Mouse (Mus musculus) embryo, embryonic 11.5 days (tissue): ENCODE results near the gene Snx29.
"Not testable (repeated sequence)": the region's sequence is repeated elsewhere in the genome, so short reads cannot be mapped to it uniquely, and the experiment has no call there.

Experiments used
- DNase-seq: peaks from one replicate; pipeline ENCODE4 v3.0.0-alpha.2; 2012; ENCODE audit warnings: low read depth, low spot score

Gene Snx29

DNA sequence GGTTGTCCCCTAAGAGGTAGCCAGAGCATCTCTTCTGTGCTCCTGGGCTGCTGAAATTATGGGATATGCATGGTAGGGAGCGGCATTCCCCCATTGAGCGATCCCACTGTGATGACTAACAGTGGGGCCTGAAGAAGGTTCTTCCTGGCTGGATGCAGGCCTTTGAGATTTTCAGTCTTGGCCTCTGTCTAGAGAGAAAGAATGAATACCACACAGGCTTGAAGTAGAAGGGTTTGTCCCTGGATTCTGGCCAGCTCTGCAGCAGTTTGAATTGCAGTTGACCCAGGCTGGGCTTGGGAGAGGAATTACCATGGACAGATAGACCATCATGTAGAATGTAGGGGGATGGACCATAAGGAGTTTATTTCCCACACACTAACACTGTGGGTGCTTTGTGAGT lies 159.5 kb downstream of the Snx29 start:
- no peak for DNase-seq

GRCm38 (mm10) chr16:11494895-11495294 lies 172.2 kb downstream of the Snx29 start:
- no peak for DNase-seq

- no peak for DNase-seq
These were observed 173.4 kb downstream of the Snx29 start for GRCm38 (mm10) chr16:11495923-11496616.

- no peak for DNase-seq
These were observed 174.0 kb downstream of the Snx29 start for GRCm38 (mm10) chr16:11496721-11497120.

- no peak for DNase-seq
These were observed 177.4 kb downstream of the Snx29 start for GRCm38 (mm10) chr16:11500061-11500460.

DNA sequence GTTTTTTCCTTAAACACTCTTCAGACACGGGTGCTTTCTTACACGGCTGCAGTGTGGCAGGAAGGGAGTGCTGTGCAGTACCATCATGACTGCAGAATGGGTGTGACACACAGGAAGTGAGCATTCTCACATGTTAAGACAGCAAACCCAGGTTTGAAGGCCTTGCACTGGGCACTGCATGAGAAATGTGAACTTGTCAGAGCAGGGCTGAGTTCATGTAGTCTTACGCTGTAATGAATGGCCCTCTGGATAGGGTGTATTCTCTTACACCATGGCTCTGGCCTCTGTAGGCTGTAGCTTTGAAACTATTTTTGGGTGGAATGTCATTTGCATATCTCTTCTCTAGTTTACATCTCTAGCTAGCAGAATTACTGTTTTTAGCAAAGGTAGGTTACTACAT lies 178.4 kb downstream of the Snx29 start:
- DNase-seq, result no peak

DNA sequence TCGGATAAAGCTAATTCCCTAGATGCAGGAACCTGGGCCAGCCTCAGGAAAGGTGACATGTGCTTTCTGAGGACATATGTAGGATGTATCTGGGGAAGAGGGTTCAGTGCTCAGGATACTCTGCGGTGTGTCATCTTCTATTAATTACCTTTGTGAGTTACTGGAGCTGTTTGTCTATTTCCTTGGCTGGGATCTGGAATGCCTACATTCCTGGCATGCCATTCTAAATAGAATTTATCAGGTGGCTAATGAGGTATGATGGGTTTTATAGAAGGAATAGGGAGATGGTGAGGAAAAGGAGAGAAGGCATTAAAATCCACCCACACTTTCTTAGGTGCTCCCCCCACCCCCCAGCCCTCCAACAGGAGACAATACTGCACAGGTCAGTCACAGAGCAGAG lies 178.9 kb downstream of the Snx29 start:
- DNase-seq, result no peak

- no peak for DNase-seq
These were observed 182.2 kb downstream of the Snx29 start for GRCm38 (mm10) chr16:11504666-11505491.

- DNase-seq, result no peak
These were observed 182.9 kb downstream of the Snx29 start for GRCm38 (mm10) chr16:11505492-11506176.

DNA sequence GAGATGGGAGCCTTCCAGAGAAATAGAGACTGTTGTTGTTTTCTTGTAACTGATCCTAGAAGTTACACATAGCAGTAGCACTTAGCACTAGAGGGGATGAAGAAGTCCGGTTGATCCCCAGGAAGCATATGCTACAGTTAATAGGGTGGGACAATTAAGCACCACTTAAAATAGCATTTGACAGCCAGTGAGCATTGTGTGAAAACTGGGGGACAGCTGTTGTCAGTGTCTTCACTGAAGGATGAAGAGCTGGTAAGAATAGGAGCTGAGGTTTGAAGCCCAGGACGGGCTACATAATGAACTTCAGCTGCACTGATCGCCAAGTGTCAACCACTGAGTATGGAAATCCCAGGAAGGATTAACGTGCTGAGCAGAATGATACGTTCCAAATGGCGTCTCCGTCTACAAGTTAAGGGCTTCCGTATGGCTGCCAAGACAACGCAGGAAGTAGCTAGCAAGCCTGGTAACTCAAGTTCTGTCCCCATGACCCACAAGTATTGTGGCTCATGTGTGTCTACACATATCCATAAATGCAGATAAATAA lies 184.6 kb downstream of the Snx29 start:
- no peak for DNase-seq

DNA sequence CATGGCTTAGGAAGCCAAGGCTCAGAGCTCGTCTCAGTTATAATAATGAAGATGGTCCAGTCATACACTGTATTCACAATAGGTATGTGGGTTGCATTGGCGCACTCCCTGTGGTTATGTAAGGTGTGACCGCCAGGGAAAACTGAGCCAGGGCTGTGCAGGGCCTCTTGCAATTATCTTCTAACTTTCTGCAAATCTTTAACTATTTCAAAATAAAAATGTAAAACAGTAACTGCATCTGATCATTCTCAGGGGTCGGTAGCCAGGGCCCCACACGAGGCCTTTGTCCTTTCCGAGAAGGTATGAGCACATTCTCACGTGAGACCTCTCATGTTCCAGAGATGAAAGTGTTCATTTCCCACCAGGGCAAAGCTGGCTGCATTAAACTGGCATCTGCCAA lies 185.6 kb downstream of the Snx29 start:
- DNase-seq, result no peak

GRCm38 (mm10) chr16:11510416-11510815 lies 187.7 kb downstream of the Snx29 start:
- no peak for DNase-seq

GRCm38 (mm10) chr16:11510854-11511253 lies 188.1 kb downstream of the Snx29 start:
- DNase-seq, result no peak

GRCm38 (mm10) chr16:11511696-11512095 lies 189.0 kb downstream of the Snx29 start:
- DNase-seq, result not testable (repeated sequence)

DNA sequence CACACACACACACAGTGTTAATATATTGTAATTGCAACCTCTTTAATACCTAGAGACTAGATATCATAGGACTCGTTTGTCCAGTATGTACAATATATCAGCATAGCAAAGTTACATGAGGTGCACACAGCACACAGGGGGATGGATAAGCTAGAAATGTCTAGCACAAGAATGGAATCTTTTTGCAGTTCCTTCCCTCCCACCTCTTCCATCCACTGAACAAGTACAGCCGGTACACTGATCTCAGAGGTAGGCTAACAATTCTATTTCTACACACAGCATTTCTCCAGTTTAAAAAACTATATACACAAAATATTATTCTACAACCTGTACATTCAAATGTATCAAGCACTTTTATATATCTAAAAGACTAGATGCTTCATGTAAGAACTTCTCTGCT lies 194.0 kb downstream of the Snx29 start:
- no peak for DNase-seq

DNA sequence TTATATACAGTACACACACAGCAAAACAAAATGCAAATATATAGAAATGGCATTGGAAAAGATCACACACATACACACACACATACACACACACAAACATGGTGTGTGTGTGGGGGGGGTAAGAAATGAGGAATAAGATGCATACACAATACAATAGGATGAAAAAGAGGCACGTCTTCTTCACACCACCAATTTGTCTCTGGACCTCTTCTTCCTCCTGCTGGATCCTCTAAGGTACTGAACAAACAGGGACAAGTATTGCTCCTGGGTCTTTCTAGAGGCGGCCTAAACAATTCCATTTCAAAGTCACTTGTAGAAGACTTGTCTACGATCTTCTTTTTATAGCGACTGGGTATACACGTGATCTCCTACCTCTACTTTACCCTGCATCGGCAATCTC lies 194.7 kb downstream of the Snx29 start:
- no peak for DNase-seq

- no peak for DNase-seq
These were observed 196.2 kb downstream of the Snx29 start for GRCm38 (mm10) chr16:11518803-11519498.

DNA sequence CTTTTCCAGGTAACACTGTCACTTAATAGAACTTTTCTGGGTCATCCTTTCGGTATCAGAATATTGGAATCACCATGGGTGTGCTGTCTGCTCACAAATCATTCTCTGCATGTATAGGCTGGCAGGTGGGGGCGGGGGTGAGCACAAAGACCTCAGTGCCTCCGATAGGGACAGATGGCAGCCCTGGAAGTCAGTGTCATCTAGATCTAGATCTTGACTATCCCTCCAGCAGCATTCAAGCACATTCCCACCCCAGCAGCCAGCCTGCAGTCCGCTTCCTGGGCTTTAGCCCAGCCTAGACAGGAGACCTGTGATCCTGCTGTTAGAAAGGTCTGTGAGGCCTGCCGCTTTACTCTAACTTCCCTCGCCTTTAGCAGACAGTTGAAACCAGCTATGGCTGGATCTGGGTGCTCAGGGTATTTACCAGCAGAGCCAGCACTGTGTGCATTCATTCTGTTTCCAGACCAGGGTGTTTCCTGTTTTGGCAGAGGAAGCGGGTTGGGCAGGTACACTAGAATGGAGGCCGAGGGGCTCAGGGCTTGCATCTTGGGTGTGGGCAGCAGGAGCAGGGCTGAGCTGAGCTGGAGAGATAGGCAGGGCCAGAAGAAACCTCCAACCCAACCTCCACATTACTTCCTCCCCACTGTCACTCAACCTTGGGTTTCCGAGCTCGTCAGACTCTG lies 203.5 kb downstream of the Snx29 start:
- DNase-seq, result no peak

DNA sequence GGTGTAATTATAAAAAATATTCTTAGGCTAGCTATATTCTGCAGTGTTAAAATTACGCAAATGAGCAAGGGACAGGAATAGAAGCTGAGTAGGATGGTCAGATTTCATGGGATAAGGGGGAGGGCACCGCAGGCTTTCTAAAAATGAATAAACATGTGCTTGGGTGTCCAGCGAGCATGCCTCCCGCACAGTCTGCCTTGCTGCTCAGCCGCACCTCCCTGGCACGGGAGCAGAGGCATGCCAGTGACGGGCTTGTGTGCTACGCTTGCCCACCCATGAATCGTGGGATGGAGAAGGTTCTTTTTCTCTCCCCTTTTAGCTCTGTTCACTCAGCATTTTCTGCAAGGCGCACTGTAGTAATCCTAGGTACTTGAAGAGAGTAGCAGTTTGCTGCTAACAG lies 204.3 kb downstream of the Snx29 start:
- no peak for DNase-seq

- no peak for DNase-seq
These were observed 207.9 kb downstream of the Snx29 start for GRCm38 (mm10) chr16:11530466-11531194.
